Mouse (Mus musculus): Measurements from ENCODE around the gene Prkca.

- TF ChIP-seq POLR2AphosphoS5 (IDR thresholded peaks at IDR 0.05; ENCODE audit: borderline replicate concordance, low read depth, low read length) (no peak), UBTF (IDR thresholded peaks at IDR 0.05; ENCODE audit: borderline replicate concordance, insufficient read depth, low read depth, low read length) (no peak)
Observed at GRCm38 (mm10) chr11:108196796-108197195, 146.9 kb downstream of the Prkca start.

Measured in MEL (cell line).